Mouse (Mus musculus) embryo, embryonic 10.5 days (tissue): ENCODE data around the gene Zpr1.
"Not testable (repeated sequence)": the region's sequence is repeated elsewhere in the genome, so short reads cannot be mapped to it uniquely, and the experiment has no call there.

Source experiments
- DNase-seq: peaks from one replicate; pipeline ENCODE4 v3.0.0-alpha.2; 2015; ENCODE audit warnings: low spot score

Gene Zpr1

GRCm38 (mm10) chr9:46261131-46261530 lies 11.7 kb upstream of the Zpr1 start:
- DNase-seq: no peak

GRCm38 (mm10) chr9:46268343-46268873 lies 4.5 kb upstream of the Zpr1 start, which contains the start of gene Apoa5:
TSS of gene Apoa5 (plus strand) at chr9:46268633.
- DNase-seq: no peak

- no peak for DNase-seq
These were observed 3.7 kb upstream of the Zpr1 start for GRCm38 (mm10) chr9:46269125-46269524.

DNA sequence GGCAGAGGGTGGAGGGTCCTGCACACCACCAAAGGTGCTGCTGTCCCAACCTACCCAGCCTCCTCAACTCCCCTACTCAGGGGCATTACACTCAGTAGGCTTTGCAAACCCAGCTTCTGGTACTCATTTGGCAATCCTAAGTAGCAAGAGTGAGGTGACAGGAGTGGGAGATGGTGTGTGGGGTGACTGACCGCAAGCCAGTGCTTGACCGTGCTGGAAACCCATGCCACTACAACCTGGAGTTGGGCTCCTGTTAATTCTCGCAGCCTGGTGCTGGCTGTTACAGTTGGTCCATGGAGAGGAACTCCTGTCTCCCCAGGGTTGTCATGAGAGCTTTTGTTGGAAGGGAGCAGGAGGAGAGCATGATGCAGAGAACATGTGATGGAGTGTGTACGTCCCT lies 2.1 kb upstream of the Zpr1 start:
- no peak for DNase-seq

- no peak for DNase-seq
These were observed 794 bp upstream of the Zpr1 start for GRCm38 (mm10) chr9:46272070-46272469.

DNA sequence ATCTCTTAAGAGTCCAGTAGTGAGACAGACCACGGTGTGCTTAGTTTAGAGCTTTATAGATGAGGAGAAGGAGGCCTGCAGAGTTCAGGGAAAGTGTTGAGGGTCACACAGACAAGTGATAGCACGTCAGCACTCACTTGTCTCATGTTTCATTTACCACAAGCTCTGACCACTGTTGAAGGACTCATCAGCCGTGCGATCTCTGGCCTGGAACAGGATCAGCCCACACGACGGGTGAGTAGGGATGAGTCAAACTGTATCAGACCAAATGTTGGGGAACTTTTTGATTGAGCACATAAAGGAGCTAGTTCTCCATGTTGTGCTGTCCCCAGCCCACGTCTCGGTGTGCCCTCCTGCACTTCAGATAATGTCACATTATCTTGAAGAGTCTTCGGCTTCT lies 1.6 kb downstream of the Zpr1 start:
- no peak for DNase-seq

GRCm38 (mm10) chr9:46282631-46283436 lies 10.0 kb downstream of the Zpr1 start, which contains the start of gene Bud13:
TSS of gene Bud13 (plus strand) at chr9:46283008.
- peak; percentile 94 for DNase-seq

GRCm38 (mm10) chr9:46298381-46298780 lies 25.5 kb downstream of the Zpr1 start:
- no peak for DNase-seq

- peak; percentile 84 for DNase-seq
These were observed 29.3 kb downstream of the Zpr1 start for GRCm38 (mm10) chr9:46302142-46302541.

- DNase-seq: peak; percentile 57
These were observed 36.3 kb downstream of the Zpr1 start for GRCm38 (mm10) chr9:46309121-46309520.

DNA sequence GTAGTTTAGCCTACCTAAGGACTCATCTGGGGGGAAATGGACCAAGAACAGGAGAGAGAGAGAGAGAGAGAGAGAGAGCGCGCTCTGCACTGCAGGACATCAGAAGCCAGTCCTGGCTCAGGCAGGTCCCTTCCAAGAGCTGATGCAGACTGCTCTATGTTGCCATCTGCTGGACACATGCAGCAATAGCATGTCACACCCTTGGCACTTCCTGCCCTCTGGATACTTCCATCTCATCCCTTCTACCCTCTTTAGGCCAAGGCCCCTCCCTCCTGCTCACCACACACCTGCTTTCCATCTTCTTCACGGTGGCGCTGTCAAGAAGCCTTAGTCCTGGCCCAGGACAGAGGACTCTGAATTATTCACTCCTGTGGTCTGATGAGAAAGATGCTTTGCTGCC lies 41.6 kb downstream of the Zpr1 start:
- DNase-seq: peak; percentile 91

GRCm38 (mm10) chr9:46314921-46315320 lies 42.1 kb downstream of the Zpr1 start:
- peak; percentile 39 for DNase-seq

GRCm38 (mm10) chr9:46315807-46316365 lies 43.0 kb downstream of the Zpr1 start:
- DNase-seq: peak; percentile 66

- peak; percentile 59 for DNase-seq
These were observed 43.5 kb downstream of the Zpr1 start for GRCm38 (mm10) chr9:46316388-46316787.

DNA sequence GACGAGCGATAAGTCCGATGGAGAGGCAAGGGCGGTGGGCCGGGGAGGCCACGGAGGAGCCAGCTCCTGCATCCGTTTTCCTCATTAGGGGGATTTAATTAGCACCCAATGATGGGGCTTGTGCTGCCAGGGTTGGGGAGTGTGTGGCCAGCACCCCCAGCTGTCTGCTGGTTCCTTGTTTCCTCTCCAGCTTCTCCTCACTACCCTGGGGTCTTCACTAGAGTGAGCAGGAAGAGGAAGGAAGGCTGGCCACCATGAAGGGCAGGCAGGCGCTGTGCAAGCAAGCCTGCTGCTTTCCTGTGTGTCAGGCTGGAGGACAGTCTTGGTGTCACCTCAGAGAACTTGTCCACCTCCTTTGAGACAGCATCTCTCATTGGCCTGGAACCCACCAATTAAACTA lies 44.0 kb downstream of the Zpr1 start:
- DNase-seq: no peak

DNA sequence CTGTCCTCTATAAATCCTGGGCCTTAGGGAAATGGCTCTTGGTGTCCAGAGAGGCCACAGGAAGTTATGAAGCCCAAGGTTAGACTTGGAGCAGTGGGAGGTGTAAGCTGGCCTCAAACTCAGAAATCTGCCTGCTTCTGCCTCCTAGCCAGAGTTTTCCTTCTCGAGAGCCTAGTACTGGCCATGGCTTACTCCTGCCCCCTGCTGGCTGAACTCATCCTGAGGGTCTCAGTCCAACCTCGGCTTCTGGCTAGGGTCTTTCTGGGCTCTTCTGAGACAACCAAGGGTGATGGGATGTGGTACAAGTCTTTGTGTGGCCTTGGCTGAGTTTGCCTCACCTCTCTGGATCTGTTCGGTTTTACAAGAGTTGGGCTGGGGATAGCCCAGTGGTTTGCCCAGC lies 45.1 kb downstream of the Zpr1 start:
- no peak for DNase-seq

DNA sequence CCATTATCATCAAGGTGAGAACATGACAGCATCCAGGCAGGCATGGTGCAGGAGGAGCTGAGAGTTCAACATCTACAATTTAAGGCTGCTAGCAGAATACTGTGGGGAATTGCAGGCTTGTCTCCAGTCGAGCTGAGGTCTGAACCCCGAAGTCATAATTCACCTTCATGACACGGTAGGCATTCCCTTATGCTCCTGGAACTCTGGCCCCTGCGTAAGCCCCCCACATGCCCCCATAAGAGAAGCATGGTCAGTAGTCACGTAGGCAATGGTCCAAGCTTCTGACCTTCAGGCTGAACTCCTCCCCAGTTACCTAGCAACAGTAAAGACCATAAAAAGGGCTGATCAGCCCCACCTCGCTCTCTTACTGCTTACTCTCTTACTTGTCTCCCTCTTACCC lies 47.0 kb downstream of the Zpr1 start, which contains the start of gene 4931429L15Rik:
Gene 4931429L15Rik (minus strand): TSS at position 101 of the 400 bp plus-strand sequence.
- DNase-seq: not testable (repeated sequence)

DNA sequence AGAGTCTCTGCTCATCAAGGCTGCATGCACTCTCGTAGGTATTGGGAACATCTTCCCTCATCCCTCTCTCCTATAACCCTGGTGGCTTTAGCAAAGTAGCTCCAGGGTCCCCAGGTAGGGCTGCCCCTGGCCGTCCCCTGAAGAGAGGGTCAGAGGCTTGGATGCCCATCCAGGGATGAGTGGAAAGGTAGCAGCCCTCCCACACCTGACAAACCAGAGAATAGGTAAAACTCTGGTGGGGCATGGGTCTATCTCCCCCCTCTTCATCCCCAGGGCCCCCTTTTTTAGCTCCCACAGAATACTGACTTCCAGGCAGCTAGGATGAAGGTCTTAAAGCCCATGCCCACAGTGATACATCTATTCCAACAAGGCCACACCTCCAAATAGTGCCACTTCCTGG lies 47.6 kb downstream of the Zpr1 start:
- DNase-seq: no peak

- DNase-seq: no peak
These were observed 54.0 kb downstream of the Zpr1 start for GRCm38 (mm10) chr9:46326694-46327405.

GRCm38 (mm10) chr9:46327706-46328571 lies 55.1 kb downstream of the Zpr1 start:
- DNase-seq: peak; percentile 45

- DNase-seq: peak; percentile 86
These were observed 55.8 kb downstream of the Zpr1 start for GRCm38 (mm10) chr9:46328572-46329249.
